Mouse (Mus musculus) yolk sac, embryonic 10.5 days (tissue): ENCODE data around the gene Dffa.
"Not testable (repeated sequence)": the region's sequence is repeated elsewhere in the genome, so short reads cannot be mapped to it uniquely, and the experiment has no call there.

Experiments
- DNase-seq: peaks from one replicate; pipeline ENCODE4 v3.0.0-alpha.2; 2017; ENCODE audit warnings: low spot score

The Dffa gene

DNA sequence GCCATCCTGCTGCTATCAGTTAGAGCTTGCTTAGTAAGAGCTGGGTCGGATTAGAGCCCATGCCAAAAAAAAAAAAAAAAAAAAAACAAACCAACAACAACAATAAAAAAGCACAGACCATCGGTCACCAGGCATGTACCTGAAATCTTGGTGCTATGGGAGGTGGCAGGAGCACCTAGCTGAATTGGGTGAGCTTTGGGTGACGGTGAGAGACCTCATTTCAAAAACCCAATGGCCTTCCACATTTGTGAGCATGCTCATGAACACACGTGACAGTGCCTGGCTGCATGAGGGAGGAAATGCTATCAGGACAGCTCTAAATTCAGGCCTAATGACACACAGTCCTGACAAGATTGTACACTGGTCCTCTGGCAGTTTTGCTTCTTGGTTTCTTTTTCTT, 44.1 kb downstream of the Dffa start:
- no peak for DNase-seq

DNA sequence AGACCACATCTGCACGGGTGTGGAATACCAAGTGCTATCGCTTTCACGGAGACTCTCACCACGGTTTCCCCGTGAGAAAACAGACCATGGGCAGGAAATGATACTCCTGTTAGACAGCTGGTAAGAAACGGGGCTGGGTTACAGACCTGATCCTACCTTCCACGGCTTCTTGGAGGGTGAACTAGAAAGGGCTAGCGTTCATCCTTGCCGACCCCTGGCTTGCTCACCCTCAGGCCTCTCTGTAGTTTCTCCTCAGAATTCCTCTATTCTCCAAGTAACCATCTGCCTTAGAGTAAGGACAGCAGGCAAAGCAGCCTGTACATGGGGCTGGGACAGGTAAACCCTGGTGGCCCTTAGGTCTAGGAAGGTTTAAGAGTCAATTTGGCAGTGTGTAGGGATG, 45.2 kb downstream of the Dffa start:
- no peak for DNase-seq

DNA sequence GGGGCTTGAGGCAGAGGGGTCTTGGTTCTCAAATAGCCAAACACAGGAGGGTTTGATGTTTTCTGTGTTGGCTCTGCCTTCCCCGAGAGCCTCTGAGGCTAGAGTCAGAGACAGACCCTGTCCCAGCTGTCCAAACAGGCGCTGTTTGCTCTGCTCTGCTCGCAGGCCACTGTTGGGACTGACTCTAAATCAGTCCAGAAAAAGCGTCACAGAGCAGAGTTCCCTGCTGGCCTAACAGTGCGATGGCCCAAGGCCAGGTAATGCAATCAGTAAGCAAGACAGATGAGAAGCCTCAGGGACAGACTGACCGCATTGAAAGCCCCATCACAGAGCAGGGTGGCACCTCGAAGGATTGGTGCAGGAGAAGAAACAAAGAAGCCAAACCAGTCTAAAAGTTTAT, 45.7 kb downstream of the Dffa start:
- no peak for DNase-seq

DNA sequence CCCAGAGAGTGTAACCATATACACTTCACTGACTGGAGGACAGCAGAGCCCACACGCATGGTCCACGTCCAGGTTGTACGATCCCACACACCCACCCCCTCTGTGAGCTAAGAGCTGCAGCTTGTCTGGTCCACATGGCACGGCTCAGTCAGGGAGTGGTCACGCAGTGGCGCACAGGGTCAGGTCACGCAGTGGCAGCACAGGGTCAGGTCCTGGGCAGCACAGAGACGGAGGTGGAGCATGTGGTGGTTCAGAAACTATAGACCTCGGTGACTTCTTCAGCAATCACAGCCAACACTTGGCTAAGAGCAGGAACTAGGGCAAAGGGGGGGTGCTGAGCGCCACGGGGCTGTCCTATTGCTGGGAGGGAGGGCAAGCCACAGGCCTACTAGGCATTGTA, 46.3 kb downstream of the Dffa start:
- no peak for DNase-seq

DNA sequence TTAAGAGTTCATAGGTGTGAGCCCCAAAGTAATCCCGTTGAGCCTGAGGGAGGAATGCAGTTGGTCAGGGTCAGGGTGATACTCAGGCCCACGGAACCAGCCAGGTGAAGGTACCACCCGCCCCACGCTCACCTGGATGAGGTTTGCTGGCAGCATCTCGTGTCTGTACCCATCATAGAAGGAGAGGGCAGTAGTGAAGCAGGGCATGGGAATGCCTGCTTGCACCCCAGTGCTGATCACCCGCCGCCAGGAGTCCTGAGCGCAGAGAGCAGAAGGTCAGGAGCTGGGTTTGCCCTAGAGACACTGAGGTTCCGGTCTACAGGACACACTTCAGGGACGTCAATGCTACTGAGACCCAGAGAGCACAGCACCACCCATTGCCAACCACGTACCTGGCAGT, 46.8 kb downstream of the Dffa start:
- DNase-seq: no peak

DNA sequence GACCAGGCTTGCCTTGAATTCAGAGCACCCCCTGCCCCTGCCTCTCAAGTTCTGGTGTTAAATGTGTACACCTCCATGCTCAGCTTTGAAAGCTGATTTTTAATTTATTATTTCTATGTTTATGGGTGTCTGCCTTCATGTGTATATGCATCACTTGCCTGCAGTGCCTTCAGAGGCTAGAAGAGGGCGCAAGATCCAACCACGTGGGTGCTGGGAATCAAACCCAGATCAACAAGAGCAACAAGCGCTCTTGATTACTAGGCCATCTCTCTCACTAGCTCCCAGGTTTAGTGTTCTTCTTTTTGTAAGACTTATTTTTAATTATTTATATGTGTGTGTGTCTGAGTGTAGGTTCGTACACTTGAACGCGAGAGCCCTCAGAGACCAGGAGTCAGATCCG, 50.9 kb downstream of the Dffa start:
- DNase-seq: no peak

DNA sequence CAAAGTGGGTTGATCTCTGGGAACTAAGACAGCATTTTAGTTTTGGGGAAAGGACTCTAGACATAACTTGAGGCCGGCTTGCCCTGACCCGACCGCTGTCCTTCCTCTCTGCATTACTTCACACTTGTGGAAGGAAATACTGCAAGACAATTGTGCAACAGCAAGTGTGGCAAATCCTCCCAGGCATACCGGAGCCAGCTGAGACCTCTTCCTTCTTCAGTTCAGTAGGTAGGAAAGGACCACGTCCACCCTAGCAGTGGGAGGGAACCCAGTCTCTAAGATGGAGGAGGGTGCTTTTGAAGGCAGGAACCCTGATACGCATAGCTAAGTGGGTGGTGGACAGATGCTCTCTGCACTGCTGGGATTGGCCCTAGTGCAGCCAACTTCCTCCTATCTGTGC, 51.8 kb downstream of the Dffa start:
- DNase-seq: no peak

DNA sequence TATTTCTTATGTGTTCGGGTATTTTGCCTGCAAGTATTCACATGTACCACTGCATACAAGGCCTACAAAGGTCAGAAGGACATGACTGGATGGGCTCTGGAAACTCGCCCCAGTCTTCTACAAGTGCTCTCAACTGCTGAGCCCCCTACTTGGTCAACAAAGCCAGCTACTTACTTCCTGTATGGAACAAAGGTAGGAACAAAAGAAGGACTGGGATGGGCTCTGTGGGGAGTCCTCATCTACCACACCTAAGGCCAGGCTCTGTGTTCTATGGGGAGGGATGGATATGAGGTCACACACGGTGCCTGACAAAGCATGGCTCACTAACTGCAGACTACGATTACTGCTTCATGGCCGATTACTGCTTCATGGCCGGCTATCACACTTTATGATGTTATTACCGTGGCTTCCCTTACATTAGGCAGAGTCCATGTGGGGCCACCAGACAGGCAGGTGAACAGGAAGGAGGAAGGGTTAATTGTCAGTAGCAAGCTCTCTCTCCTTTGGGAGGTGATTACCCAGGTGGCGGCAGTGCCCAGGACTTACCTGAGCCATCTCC, 53.5 kb downstream of the Dffa start:
- DNase-seq: no peak

DNA sequence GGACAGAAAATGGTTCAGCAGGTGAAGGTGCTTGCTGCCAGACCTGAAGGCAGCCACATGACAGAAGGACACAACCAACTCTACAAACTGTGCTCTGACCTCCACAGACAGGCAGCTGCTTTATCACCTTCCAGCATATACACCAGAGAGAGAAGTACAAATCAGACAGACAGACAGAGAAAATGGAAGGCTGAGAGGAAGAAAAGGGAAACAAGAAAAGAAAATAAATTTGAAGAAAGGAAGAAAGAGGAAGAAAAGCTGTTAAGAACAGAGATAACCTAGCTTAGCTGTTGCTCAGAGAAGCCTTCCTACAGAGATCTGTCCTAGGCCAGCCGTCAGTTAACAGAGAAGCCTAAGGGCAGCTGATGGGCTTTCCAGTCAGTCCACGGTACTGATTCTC, 55.3 kb downstream of the Dffa start:
- no peak for DNase-seq

DNA sequence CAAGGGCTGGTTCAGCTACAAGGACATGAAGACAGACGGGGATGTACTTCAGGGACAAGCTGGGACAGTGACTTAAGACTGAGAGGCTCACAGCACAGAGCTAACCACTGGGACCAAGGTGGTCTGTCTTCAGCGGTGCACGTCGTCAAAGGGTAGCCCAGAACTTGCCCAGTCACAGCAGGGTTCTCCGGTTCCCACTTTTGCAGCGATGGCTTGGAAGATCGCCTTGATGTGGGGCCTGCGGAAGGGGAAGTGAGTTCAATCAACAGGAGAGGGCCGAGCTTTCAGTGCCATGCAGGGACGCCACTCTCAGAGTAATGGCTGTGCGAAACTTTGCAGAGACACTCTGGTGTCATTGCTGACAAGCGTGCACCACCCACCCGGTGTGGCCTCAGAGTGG, 55.9 kb downstream of the Dffa start:
- no peak for DNase-seq

DNA sequence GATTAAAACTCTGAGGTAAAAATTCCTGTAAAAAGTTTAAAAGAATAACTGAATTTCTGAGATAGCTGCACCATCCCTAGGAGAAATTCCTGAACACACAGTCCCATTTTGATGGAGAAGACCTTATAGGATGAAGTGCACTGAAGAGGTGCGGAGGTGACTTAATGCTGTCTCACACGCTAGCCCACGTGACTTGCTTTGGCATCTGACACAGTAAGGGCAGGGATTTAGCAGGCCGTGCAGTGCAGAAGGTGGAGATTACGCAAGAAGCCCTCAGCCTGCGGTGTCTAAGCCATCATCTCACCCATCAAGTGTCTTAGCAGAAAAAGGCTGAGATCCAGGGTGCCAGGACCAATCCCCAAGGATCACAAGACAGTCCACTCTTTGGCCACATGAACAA, 57.2 kb downstream of the Dffa start:
- DNase-seq: no peak

DNA sequence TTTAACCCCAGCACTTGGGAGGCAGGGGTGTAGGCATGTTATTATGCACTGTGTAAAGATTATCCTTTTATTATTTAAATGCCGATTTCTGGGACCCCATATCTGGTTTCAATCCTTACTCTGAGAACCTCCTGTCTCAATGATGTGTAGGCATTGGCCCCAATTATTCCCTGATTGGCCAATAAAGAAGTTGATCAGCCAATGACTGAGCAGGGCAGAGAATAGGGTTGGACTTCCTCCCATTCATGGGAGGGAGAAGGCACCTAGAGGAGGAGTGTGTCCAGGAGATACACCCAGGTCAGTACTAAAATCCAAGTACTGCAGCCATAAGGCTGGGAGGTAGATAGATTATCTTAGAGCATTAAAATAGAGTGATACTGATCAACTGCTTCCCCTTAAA, 59.2 kb downstream of the Dffa start:
- DNase-seq: no peak

DNA sequence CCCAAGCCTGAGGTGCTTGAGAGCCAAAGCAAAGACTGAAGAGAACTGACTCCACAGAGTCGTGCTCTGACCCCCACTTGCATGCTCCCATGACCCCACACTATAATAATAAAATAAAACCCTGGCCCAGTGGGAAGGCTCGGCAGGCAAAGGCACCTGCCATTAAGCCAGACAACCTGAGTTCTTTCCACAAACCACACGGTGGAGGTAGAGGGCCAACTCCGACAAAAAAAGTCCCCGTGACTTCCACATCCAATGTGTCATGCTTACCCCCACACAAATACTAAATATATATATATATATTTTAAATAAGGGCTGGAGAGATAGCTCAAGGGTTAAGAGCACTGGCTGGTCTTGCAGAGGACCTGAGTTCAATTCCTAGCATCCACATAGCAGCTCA, 60.2 kb downstream of the Dffa start:
- DNase-seq: no peak

DNA sequence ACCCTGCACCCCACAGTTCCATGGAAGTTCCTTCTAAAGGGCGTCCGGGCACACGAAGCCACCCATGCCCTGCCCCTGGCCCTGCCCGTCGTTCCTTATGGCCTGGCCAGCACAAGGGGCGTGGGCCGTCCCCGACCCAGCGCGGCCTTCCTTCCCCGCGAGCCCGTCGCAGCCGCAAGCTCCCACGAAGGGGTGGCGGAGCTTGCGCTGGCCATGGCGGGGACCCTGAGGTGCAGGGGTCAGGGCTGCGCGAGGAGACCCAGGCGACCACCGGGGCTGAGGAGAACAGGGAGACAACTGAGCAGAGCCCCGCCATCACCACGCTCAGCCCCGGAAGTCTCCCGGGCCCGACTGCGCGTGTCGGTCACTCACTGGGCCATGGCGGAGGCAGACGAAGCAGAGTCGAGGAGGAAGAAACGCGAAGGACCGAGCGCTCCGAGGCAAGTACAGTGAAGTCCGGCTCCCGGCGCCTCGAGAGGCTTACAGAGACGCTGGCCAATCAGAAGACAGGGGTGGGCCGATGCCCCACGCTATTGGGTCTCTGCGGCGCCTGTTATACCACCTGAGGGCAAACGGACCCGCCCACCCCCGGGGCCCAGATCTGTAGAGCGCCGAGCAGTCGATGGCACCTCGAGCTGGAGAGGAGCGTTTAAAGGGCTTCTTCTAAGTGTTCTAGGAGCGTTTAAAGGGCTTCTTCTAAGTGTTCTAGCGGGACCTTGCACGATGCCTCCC, 62.4 kb downstream of the Dffa start, which contains the start of gene Pgd:
Gene Pgd, minus strand, starts transcription at position 557 of the 732 bp plus-strand sequence.
- peak; percentile 96 for DNase-seq

DNA sequence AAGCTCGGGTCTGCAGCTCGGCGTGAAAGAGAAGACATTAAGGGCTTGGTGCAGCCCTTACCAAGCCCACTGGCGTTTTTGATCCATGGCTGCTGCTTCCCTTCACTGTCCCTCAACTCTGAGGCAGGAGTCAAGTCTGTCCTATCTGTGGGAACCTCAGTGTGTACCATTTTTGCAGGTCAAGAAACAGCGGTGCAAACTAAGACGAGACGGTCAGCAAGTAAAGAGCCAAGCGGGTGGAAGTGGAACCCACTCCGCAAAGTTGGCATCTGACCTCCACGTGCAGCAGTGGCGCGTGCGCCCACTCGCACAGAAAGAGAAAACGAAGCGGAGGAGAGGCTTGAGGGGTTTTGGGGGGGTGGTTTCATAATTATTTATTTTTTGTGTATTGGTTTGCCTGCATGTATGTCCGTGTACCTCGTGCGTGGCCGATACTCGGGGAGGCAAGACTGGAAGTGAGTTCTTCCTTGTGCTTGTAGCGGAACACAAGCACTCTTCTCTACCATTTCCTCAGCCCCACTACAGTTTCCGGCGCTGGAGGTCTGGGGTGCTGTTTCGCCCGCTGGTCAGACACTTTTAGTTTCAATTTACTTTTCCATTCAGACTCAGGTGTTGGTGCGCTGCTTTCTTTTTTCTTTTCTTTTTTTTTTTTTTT, 63.1 kb downstream of the Dffa start:
- DNase-seq: no peak

DNA sequence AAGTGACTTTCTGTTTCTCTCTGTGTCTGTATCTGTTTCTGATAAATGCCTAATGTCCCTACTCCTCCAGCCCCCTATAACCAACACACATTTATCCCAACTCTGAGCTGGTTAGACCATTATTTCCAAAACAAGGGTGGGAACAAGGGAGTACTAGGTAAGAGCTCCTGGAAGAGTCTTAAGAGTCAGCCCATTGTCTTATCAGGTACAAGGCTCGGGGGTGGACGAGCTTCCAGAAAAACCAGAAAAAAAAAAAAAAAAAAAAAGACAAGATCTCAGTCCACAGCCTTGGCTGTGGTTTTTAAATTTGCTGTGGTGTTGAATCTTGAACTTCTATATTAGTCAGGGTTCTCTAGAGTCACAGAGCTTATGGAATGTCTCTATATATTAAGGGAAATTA, 64.1 kb downstream of the Dffa start:
- DNase-seq: no peak

DNA sequence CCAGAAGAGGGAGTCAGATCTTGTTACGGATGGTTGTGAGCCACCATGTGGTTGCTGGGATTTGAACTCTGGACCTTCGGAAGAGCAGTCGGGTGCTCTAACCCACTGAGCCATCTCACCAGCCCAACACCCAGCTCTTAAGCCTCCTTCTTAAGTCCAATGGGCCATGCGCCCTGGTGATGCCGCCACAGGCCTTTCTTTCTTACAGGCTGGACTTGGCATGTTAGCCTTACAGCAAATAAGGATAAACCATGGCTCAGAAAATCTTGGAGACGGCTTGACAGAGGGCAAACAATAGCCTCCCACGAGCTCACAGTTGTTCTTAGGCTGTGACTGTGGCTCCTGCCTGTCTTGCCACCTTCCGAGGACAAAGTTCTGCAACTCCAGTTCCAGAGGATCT, 66.0 kb downstream of the Dffa start:
- DNase-seq: not testable (repeated sequence)
